Comparison of ENCODE assay signal across 10 mouse cellular contexts in genomic region chr5:125175673-125176369, GRCm38 (mm10). TPM values are rescaled to one million over a fixed set of nuclear protein-coding genes. Genes with fewer than 3 reads are reported as not detected.
DNase-seq lines count a peak whose midpoint lies in the region; ATAC-seq and TF ChIP-seq lines count a peak whose summit lies in the region.
"Had no signal": no experiment of that assay in that cellular context is flagged by ENCODE, and none has a peak within 500 bp of the region (broad histone marks: within the 10 kb centered on the region; RNA-seq: fewer than 3 reads in every experiment).

No protein-coding gene starts in this region.

- H3K79me2 ChIP-seq in myocyte (ENCODE audit: control insufficient read depth, insufficient read depth) = peaks cover 73% of the 10 kb centered on the region

- intact Hi-C loops in heart, postnatal 14 days (cut with DNase I) = loop anchor here (5.0 kb wide), 3 partner anchors 34 to 91 kb away; no protein-coding TSS in a partner anchor

- H3K4me1 ChIP-seq in lung, embryonic 14.5 days (ENCODE audit: insufficient read depth) = peaks cover 60% of the 10 kb centered on the region
- peaks cover 48% of the 10 kb centered on the region for H3K4me1 ChIP-seq in forebrain, postnatal 0 days (ENCODE audit: insufficient read depth)

- H3K27ac ChIP-seq in lung, embryonic 14.5 days (ENCODE audit: low read depth) = peak overlapping the region; percentile 30; the same call in 1 of the 2 replicates
- peak overlapping the region; percentile 50; the same call in 1 of the 2 replicates for H3K27ac ChIP-seq in forebrain, postnatal 0 days (ENCODE audit: low read depth, low read length)

- TF ChIP-seq CTCF in lung, embryonic 14.5 days (IDR thresholded peaks at IDR 0.05; ENCODE audit: low read depth) = no peak
- no peak for TF ChIP-seq CTCF in forebrain, postnatal 0 days (IDR thresholded peaks at IDR 0.05; ENCODE audit: low read depth)

- H3K27me3 ChIP-seq in lung, embryonic 14.5 days (ENCODE audit: insufficient read depth, low read length) = no peaks in the 10 kb centered on the region
- no peaks in the 10 kb centered on the region for H3K27me3 ChIP-seq in forebrain, postnatal 0 days (ENCODE audit: insufficient read depth, low read length)
- H3K27me3 ChIP-seq in myocyte (ENCODE audit: control insufficient read depth, insufficient read depth, insufficient read length) = no peaks in the 10 kb centered on the region
- H3K27me3 ChIP-seq: intestine, embryonic 15.5 days had no signal

- H3K9ac ChIP-seq in lung, embryonic 14.5 days = no peak overlapping the region
- peak overlapping the region; percentile 83; the same call in 1 of the 2 replicates for H3K9ac ChIP-seq in forebrain, postnatal 0 days

- ATAC-seq in lung, embryonic 14.5 days (ENCODE audit: insufficient read depth) = no peak
- ATAC-seq in forebrain, postnatal 0 days = no peak
- ATAC-seq: intestine, embryonic 15.5 days had no signal

- no peak for TF ChIP-seq POLR2A in myocyte (IDR thresholded peaks at IDR 0.05; ENCODE audit: insufficient read length, low read depth)

- WGBS in lung, embryonic 14.5 days = 73% methylated on average over 8 of the region's 9 CpGs
- 45% methylated on average over 9 of the region's 9 CpGs for WGBS in forebrain, postnatal 0 days

- H3K9me3 ChIP-seq in lung, embryonic 14.5 days (ENCODE audit: low read depth, low read length) = no peaks in the 10 kb centered on the region
- no peaks in the 10 kb centered on the region for H3K9me3 ChIP-seq in forebrain, postnatal 0 days (ENCODE audit: low read length)
- H3K9me3 ChIP-seq: intestine, embryonic 15.5 days had no signal

- peak; percentile 86 for DNase-seq in heart, adult 11 months
- no peak for DNase-seq in heart, postnatal 14 days
- no peak for DNase-seq in lung, embryonic 14.5 days
- no peak for DNase-seq in lung, postnatal 10 days
- peak; percentile 14 for DNase-seq in forebrain, postnatal 0 days
- DNase-seq in right cerebral cortex, postnatal 36 days (ENCODE audit: low spot score in 2 of 2) = no peak
- DNase-seq in thymus, adult 18-20 months = no peak
- DNase-seq: B cell, adult 2 months had no signal

- no peak overlapping the region for H3K4me3 ChIP-seq in lung, embryonic 14.5 days (ENCODE audit: low read depth, low read length)
- 0 out of 2 replicates have a peak overlapping the region, but pooled peaks have one; percentile 93 for H3K4me3 ChIP-seq in forebrain, postnatal 0 days (ENCODE audit: low read depth, low read length)
- H3K4me3 ChIP-seq in myocyte = peak overlapping the region; percentile 82
- H3K4me3 ChIP-seq: intestine, embryonic 15.5 days had no signal

- peak overlapping the region; percentile 89 for H3K4me2 ChIP-seq in lung, embryonic 14.5 days
- H3K4me2 ChIP-seq in forebrain, postnatal 0 days (ENCODE audit: low read depth) = peak overlapping the region; percentile 88
- peak overlapping the region; percentile 24 for H3K4me2 ChIP-seq in myocyte (ENCODE audit: low read depth)

- no peak overlapping the region for H3ac ChIP-seq in myocyte (ENCODE audit: control insufficient read depth, insufficient read length)

- no peaks in the 10 kb centered on the region for H3K36me3 ChIP-seq in lung, embryonic 14.5 days (ENCODE audit: insufficient read depth)
- H3K36me3 ChIP-seq in forebrain, postnatal 0 days (ENCODE audit: insufficient read depth) = no peaks in the 10 kb centered on the region
- no peaks in the 10 kb centered on the region for H3K36me3 ChIP-seq in myocyte (ENCODE audit: control insufficient read depth, insufficient read depth)
- H3K36me3 ChIP-seq: intestine, embryonic 15.5 days had no signal

TF ChIP-seq in myocyte, 11 proteins besides CTCF, POLR2A, EP300 and RAD21:
- no peak for TF ChIP-seq TCF12 (IDR thresholded peaks at IDR 0.05; ENCODE audit: insufficient read depth, poor library complexity, severe bottlenecking)
- no peak for TF ChIP-seq MYOG (IDR thresholded peaks at IDR 0.05; ENCODE audit: control insufficient read depth in 1 of 3, insufficient read depth in 1 of 3, insufficient read length in 2 of 3, low read depth in 2 of 3)
- no peak for TF ChIP-seq MYOD1 (IDR thresholded peaks at IDR 0.05; ENCODE audit: control insufficient read depth in 1 of 3, insufficient read length in 2 of 3, low read depth in 2 of 3)
- TF ChIP-seq USF1 (IDR thresholded peaks at IDR 0.05; ENCODE audit: low read depth) = no peak
- no peak for TF ChIP-seq CEBPB (IDR thresholded peaks at IDR 0.05; ENCODE audit: insufficient read depth, poor library complexity, severe bottlenecking)
- no peak for TF ChIP-seq E2F4 (IDR thresholded peaks at IDR 0.05; ENCODE audit: insufficient read depth)
- no peak for TF ChIP-seq POLR2AphosphoS2 (IDR thresholded peaks at IDR 0.05; ENCODE audit: insufficient read length, low read depth)
- TF ChIP-seq TCF3 (IDR thresholded peaks at IDR 0.05; ENCODE audit: insufficient read length, low read depth) = no peak

RNA-seq across cellular contexts. Expression of gene Ncor2, which starts 3.2 kb away (rescaled TPM):
- 10 to 100 TPM; 89.1 to 98.5 TPM for total RNA-seq in heart, postnatal 14 days (2021)
- polyA plus RNA-seq in lung, embryonic 14.5 days (2014; fragmentation: Nextera tagmentation; extraction: Ambion mirVana) = 34.9 and 36.5 TPM in 2 replicates
- 12.7 and 13.4 TPM in 2 replicates for total RNA-seq in forebrain, postnatal 0 days (2014; rRNA removed)
- 11.6 and 16.8 TPM in 2 replicates for polyA plus RNA-seq in forebrain, postnatal 0 days (2015; fragmentation: Nextera tagmentation; extraction: Ambion mirVana)
- polyA plus RNA-seq in myocyte (2012; fragmentation: generic; extraction: Trizol) = 127 TPM

Comparison
In these comparisons a context has a peak if more than half of its experiments do, and no peak if none do; other contexts are left out.
1. DNase-seq: peak in heart, adult 11 months (single experiment) and forebrain, postnatal 0 days (single experiment); none in heart, postnatal 14 days (0 of 2), lung, embryonic 14.5 days (single experiment), lung, postnatal 10 days (single experiment), right cerebral cortex, postnatal 36 days (0 of 2) and thymus, adult 18-20 months (0 of 2).
2. H3K4me2 ChIP-seq: peak in every context shown above with its lines; median percentile 89 in lung, embryonic 14.5 days; 88 in forebrain, postnatal 0 days; 24 in myocyte.